Mouse (Mus musculus): Measurements from ENCODE around the gene Lrrc75a.

GRCm38 (mm10) chr11:62615456-62615855, 32.9 kb downstream of the Lrrc75a start:
- no peak for TF ChIP-seq POLR2A (IDR thresholded peaks at IDR 0.05; ENCODE audit: insufficient read depth, low read depth, low read length)
- TF ChIP-seq CTCF (IDR thresholded peaks at IDR 0.05; ENCODE audit: insufficient read depth, low read depth, low read length), result no peak
